Mouse (Mus musculus) stomach, postnatal 0 days (tissue): ENCODE results near the gene Prok1. TPM values are rescaled to one million over a fixed set of nuclear protein-coding genes. Genes with fewer than 3 reads are reported as not detected.

Source experiments
- ATAC-seq: fragments of 200-750 bp; cut with Nextera tagmentation; 2 replicates; pipeline ENCODE4 v1.8.0; 2017; ENCODE audit not compliant: low FRiP score, low TSS enrichment
- DNase-seq: peaks from one replicate; pipeline ENCODE4 v3.0.0-alpha.2; 2016; ENCODE audit warnings: low spot score
- H3K27ac ChIP-seq: fragments of 300-500 bp; sonication (generic); replicated peaks from 2 replicates; pipeline ENCODE4 v1.5.1; 2014; ENCODE audit warnings: mild to moderate bottlenecking, control low read depth
- H3K27me3 ChIP-seq: fragments of 300-500 bp; sonication (generic); 2 replicates; pipeline ENCODE4 v1.6.1; 2014; ENCODE audit warnings: low read length; ENCODE audit not compliant: control insufficient read depth, insufficient read depth
- H3K36me3 ChIP-seq: fragments of 300-500 bp; sonication (generic); 2 replicates; pipeline ENCODE4 v1.6.1; 2014; ENCODE audit warnings: low read length, mixed read lengths; ENCODE audit not compliant: control insufficient read depth, insufficient read depth
- H3K4me1 ChIP-seq: fragments of 300-500 bp; sonication (generic); replicated peaks from 2 replicates; pipeline ENCODE4 v1.6.1; 2014; ENCODE audit warnings: antibody characterized with exemption; ENCODE audit not compliant: control insufficient read depth, insufficient read depth
- H3K4me2 ChIP-seq: fragments of 300-500 bp; sonication (generic); replicated peaks from 2 replicates; pipeline ENCODE4 v1.6.1; 2014; ENCODE audit warnings: low read depth, mild to moderate bottlenecking, control low read depth, moderate library complexity
- H3K4me3 ChIP-seq: fragments of 300-500 bp; sonication (generic); 2 replicates; pipeline ENCODE4 v1.5.1; 2014; ENCODE audit warnings: low read depth, low read length, control low read depth
- H3K9ac ChIP-seq: fragments of 300-500 bp; sonication (generic); 2 replicates; pipeline ENCODE4 v1.6.1; 2014; ENCODE audit warnings: mild to moderate bottlenecking, low read length, control low read depth, mixed read lengths
- H3K9me3 ChIP-seq: fragments of 300-500 bp; sonication (generic); 2 replicates; pipeline ENCODE4 v1.6.1; 2016; ENCODE audit warnings: low read length; ENCODE audit not compliant: control insufficient read depth
- CTCF ChIP-seq: IDR thresholded peaks from 2 replicates; pipeline ENCODE4 v1.5.1; 2016; ENCODE audit warnings: antibody characterized with exemption, low read depth, mild to moderate bottlenecking, moderate library complexity
- EP300 ChIP-seq: optimal IDR thresholded peaks from 2 replicates; pipeline ENCODE3; 2016; ENCODE audit warnings: antibody characterized with exemption
- WGBS: fragments of 180-500 bp; shearing (Covaris S2); extraction: QIAGEN DNeasy Blood & Tissue Kit; methylation state at CpG from one replicate; pipeline ENCODE4 v1.1.7; 2014; 5-methylcytosine and 5-hydroxymethylcytosine counted together
- polyA plus RNA-seq: library from polyadenylated mRNA; unstranded; fragments of >200 nt; fragmentation: Nextera tagmentation; extraction: Ambion mirVana; gene quantifications from 2 replicates; pipeline ENCODE4 v1.2.1, GENCODE M21; 2015

Gene Prok1
- polyA plus RNA-seq, 1 experiment from 2014 or later, result 11.3 TPM

DNA sequence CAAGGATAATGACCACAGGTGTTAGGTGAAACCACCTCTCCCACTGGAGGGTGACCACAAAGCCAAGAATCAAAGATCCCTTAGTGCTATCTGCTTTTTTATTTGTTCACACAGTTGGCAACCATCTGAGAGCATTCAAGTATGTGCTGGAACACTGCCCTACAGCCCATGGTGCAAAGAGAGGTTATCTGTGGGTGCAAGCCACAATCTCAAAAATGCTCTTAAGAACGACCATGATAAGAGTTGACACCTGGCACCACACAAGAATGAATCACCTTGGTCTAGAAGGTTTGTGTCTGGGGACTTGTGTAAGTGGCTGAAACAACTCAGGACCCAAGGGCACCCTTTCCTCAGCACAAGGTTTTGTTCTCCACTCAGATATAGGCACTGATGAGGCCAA, 16.3 kb downstream of the Prok1 start:
- Histone ChIP-seq H3K4me2 (no peak overlapping the region), H3K36me3 (no peaks in the 10 kb centered on the region), H3K4me1 (no peaks in the 10 kb centered on the region), H3K9ac (no peak overlapping the region), H3K4me3 (no peak overlapping the region), H3K27me3 (no peaks in the 10 kb centered on the region), H3K27ac (0 out of 2 replicates have a peak overlapping the region, but pooled peaks have one; percentile 53), H3K9me3 (no peaks in the 10 kb centered on the region)
- ATAC-seq (peak; percentile 63), DNase-seq (peak; percentile 75)
- WGBS, result 32% methylated on average over 1 of the region's 1 CpGs
- TF ChIP-seq EP300 (no peak), CTCF (no peak)

GRCm38 (mm10) chr3:107221608-107222007, 17.9 kb downstream of the Prok1 start, which contains the start of gene Cym:
TSS of gene Cym (minus strand) at chr3:107221732.
- Histone ChIP-seq H3K27ac (peak within 1 kb of the TSS; percentile 72), H3K4me3 (peak within 1 kb of the TSS; percentile 17; the same call in 1 of the 2 replicates)

DNA sequence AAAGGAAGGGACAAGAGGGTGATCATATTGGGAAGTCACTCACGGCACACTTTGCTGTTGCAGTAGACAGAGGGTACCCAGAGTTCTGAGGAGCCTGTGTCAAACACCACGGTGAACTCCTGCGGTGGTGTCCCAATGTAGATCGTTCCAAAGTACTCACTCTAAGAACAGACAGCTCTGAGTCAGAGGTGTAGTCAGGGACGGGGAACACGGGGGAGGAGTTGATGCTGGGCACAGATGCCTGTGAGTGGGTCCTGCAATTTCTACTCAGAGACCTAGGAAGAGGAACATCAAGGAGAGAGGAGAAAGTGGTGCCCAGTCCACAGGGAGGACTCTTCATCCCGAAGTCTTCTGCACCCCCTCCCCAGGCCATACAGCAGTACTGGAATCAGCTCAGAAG, 20.9 kb downstream of the Prok1 start:
- H3K27me3 ChIP-seq, result no peaks in the 10 kb centered on the region
- ATAC-seq (no peak), DNase-seq (no peak)
- peak overlapping the region; percentile 34; the same call in 1 of the 2 replicates for H3K4me2 ChIP-seq
- no peaks in the 10 kb centered on the region for H3K9me3 ChIP-seq
- H3K9ac ChIP-seq, result 0 out of 2 replicates have a peak overlapping the region, but pooled peaks have one; percentile 9
- 77% methylated on average over 7 of the region's 7 CpGs for WGBS
- H3K4me1 ChIP-seq, result no peaks in the 10 kb centered on the region
- 0 out of 2 replicates have a peak overlapping the region, but pooled peaks have one; percentile 1 for H3K4me3 ChIP-seq
- no peak for TF ChIP-seq EP300
- TF ChIP-seq CTCF, result no peak
- H3K27ac ChIP-seq, result peak overlapping the region; percentile 25; the same call in 1 of the 2 replicates
- H3K36me3 ChIP-seq, result no peaks in the 10 kb centered on the region

More at GRCm38 (mm10) chr3:107221608-107222007, 17.9 kb downstream of the Prok1 start, which contains the start of gene Cym:
- ATAC-seq, result peak; percentile 49
- Histone ChIP-seq H3K36me3 (no peaks in the 10 kb centered on the region), H3K27me3 (no peaks in the 10 kb centered on the region), H3K9me3 (no peaks in the 10 kb centered on the region), H3K9ac (no peak within 1 kb of the TSS; the same call in 1 of the 2 replicates), H3K4me2 (peak within 1 kb of the TSS; percentile 37), H3K4me1 (no peaks in the 10 kb centered on the region)
- DNase-seq, result peak; percentile 78
- 51% methylated on average over 10 of the region's 10 CpGs for WGBS
- TF ChIP-seq CTCF, result no peak
- no peak for TF ChIP-seq EP300

- H3K4me3 ChIP-seq, result no peak overlapping the region
- H3K4me1 ChIP-seq, result no peaks in the 10 kb centered on the region
- TF ChIP-seq EP300 (no peak), CTCF (no peak)
- no peaks in the 10 kb centered on the region for H3K9me3 ChIP-seq
- no peak overlapping the region for H3K4me2 ChIP-seq
- 67% methylated on average over 3 of the region's 3 CpGs for WGBS
- no peaks in the 10 kb centered on the region for H3K36me3 ChIP-seq
- no peak for DNase-seq
- no peaks in the 10 kb centered on the region for H3K27me3 ChIP-seq
- no peak overlapping the region for H3K9ac ChIP-seq
- no peak for ATAC-seq
- no peak overlapping the region for H3K27ac ChIP-seq
These were observed 22.4 kb downstream of the Prok1 start for GRCm38 (mm10) chr3:107217101-107217480.

GRCm38 (mm10) chr3:107216400-107217100, 23.0 kb downstream of the Prok1 start:
- no peaks in the 10 kb centered on the region for H3K27me3 ChIP-seq
- H3K9me3 ChIP-seq, result no peaks in the 10 kb centered on the region
- no peaks in the 10 kb centered on the region for H3K36me3 ChIP-seq
- ATAC-seq, result no peak
- DNase-seq, result peak; percentile 61
- no peak overlapping the region for H3K27ac ChIP-seq
- TF ChIP-seq EP300 (no peak), CTCF (no peak)
- WGBS, result 52% methylated on average over 8 of the region's 8 CpGs
- no peak overlapping the region for H3K9ac ChIP-seq
- no peak overlapping the region for H3K4me3 ChIP-seq
- H3K4me2 ChIP-seq, result no peak overlapping the region
- H3K4me1 ChIP-seq, result no peaks in the 10 kb centered on the region

GRCm38 (mm10) chr3:107214606-107215005, 24.9 kb downstream of the Prok1 start:
- H3K4me1 ChIP-seq, result no peaks in the 10 kb centered on the region
- DNase-seq, result no peak
- H3K4me2 ChIP-seq, result no peak overlapping the region
- H3K27ac ChIP-seq, result no peak overlapping the region
- H3K9me3 ChIP-seq, result no peaks in the 10 kb centered on the region
- no peaks in the 10 kb centered on the region for H3K27me3 ChIP-seq
- 62% methylated on average over 5 of the region's 5 CpGs for WGBS
- ATAC-seq, result 0 out of 2 replicates have a peak, but pooled peaks have one; percentile 1
- no peak overlapping the region for H3K4me3 ChIP-seq
- H3K36me3 ChIP-seq, result no peaks in the 10 kb centered on the region
- TF ChIP-seq CTCF (no peak), EP300 (no peak)
- H3K9ac ChIP-seq, result no peak overlapping the region; the same call in 1 of the 2 replicates
